Mouse (Mus musculus) forebrain, embryonic 11.5 days (tissue): ENCODE measurements around the gene Rex1bd. TPM values are rescaled to one million over a fixed set of nuclear protein-coding genes. Genes with fewer than 3 reads are reported as not detected.

ENCODE experiments used
- ATAC-seq: fragments of 200-750 bp; cut with Nextera tagmentation; replicated peaks from 2 replicates; pipeline ENCODE4 v1.8.0; 2017; ENCODE audit warnings: moderate TSS enrichment; ENCODE audit not compliant: low FRiP score
- DNase-seq: peaks from one replicate; pipeline ENCODE4 v3.0.0-alpha.2; 2017; ENCODE audit warnings: low spot score
- H3K27ac ChIP-seq: fragments of 300-500 bp; sonication (generic); 2 replicates; pipeline ENCODE4 v1.5.1; 2014; ENCODE audit warnings: low read depth, low read length
- H3K27me3 ChIP-seq: fragments of 300-500 bp; sonication (generic); 2 replicates; pipeline ENCODE4 v1.6.1; 2014; ENCODE audit warnings: mild to moderate bottlenecking, low read length, mixed read lengths; ENCODE audit not compliant: control insufficient read depth, insufficient read depth
- H3K36me3 ChIP-seq: fragments of 300-500 bp; sonication (generic); 2 replicates; pipeline ENCODE4 v1.6.1; 2014; ENCODE audit warnings: mild to moderate bottlenecking, low read length, moderate library complexity, mixed read lengths; ENCODE audit not compliant: control insufficient read depth, insufficient read depth
- H3K4me1 ChIP-seq: fragments of 300-500 bp; sonication (generic); replicated peaks from 2 replicates; pipeline ENCODE4 v1.6.1; 2014; ENCODE audit warnings: low read length, mixed read lengths; ENCODE audit not compliant: control insufficient read depth, insufficient read depth
- H3K4me2 ChIP-seq: fragments of 300-500 bp; sonication (generic); 2 replicates; pipeline ENCODE4 v1.6.1; 2014; ENCODE audit warnings: low read depth, mild to moderate bottlenecking, low read length, moderate library complexity, mixed read lengths; ENCODE audit not compliant: severe bottlenecking
- H3K4me3 ChIP-seq: fragments of 300-500 bp; sonication (generic); 2 replicates; pipeline ENCODE4 v1.5.1; 2014; ENCODE audit warnings: low read depth, low read length
- H3K9ac ChIP-seq: fragments of 300-500 bp; sonication (generic); 2 replicates; pipeline ENCODE4 v1.6.1; 2014; ENCODE audit warnings: low read length
- H3K9me3 ChIP-seq: fragments of 300-500 bp; sonication (generic); 2 replicates; pipeline ENCODE4 v1.6.1; 2016; ENCODE audit warnings: low read length, mixed read lengths; ENCODE audit not compliant: control insufficient read depth
- WGBS: fragments of 180-500 bp; shearing (Covaris S2); extraction: QIAGEN DNeasy Blood & Tissue Kit; methylation state at CpG from one replicate; pipeline ENCODE4 v1.1.7; 2014; 5-methylcytosine and 5-hydroxymethylcytosine counted together
- polyA plus RNA-seq: library from polyadenylated mRNA; unstranded; fragments of >200 nt; fragmentation: Nextera tagmentation; extraction: Ambion mirVana; gene quantifications from 2 replicates; pipeline ENCODE4 v1.2.1, GENCODE M21; 2014

Gene Rex1bd
- polyA plus RNA-seq, 1 experiment from 2014 or later, result 113 TPM

GRCm38 (mm10) chr8:70535221-70535620 is 28.7 kb upstream of the Rex1bd start:
- Histone ChIP-seq H3K27me3 (no peaks in the 10 kb centered on the region), H3K4me3 (no peak overlapping the region), H3K4me1 (peaks cover 2% of the 10 kb centered on the region; the same call in 1 of the 2 replicates), H3K27ac (no peak overlapping the region), H3K9ac (no peak overlapping the region), H3K9me3 (no peaks in the 10 kb centered on the region), H3K4me2 (no peak overlapping the region), H3K36me3 (peaks cover 4% of the 10 kb centered on the region; the same call in 1 of the 2 replicates)
- 91% methylated on average over 3 of the region's 3 CpGs for WGBS
- DNase-seq, result no peak
- no peak for ATAC-seq

- H3K4me1 ChIP-seq, result 0 out of 2 replicates have a peak, but pooled peaks cover 2% of the 10 kb centered on the region
- no peak overlapping the region for H3K27ac ChIP-seq
- no peak for DNase-seq
- H3K9me3 ChIP-seq, result no peaks in the 10 kb centered on the region
- no peak for ATAC-seq
- no peak overlapping the region for H3K4me3 ChIP-seq
- H3K9ac ChIP-seq, result no peak overlapping the region
- peaks cover 4% of the 10 kb centered on the region; the same call in 1 of the 2 replicates for H3K36me3 ChIP-seq
- 96% methylated on average over 12 of the region's 12 CpGs for WGBS
- no peak overlapping the region for H3K4me2 ChIP-seq
- no peaks in the 10 kb centered on the region for H3K27me3 ChIP-seq
Observed at GRCm38 (mm10) chr8:70534281-70534680, 27.7 kb upstream of the Rex1bd start.

GRCm38 (mm10) chr8:70530314-70530713 is 23.8 kb upstream of the Rex1bd start:
- Histone ChIP-seq H3K27ac (no peak overlapping the region), H3K27me3 (no peaks in the 10 kb centered on the region), H3K4me3 (no peak overlapping the region), H3K9ac (no peak overlapping the region), H3K9me3 (no peaks in the 10 kb centered on the region), H3K4me1 (0 out of 2 replicates have a peak, but pooled peaks cover 7% of the 10 kb centered on the region), H3K4me2 (no peak overlapping the region), H3K36me3 (peaks cover 4% of the 10 kb centered on the region; the same call in 1 of the 2 replicates)
- DNase-seq (no peak), ATAC-seq (no peak)
- 91% methylated on average over 2 of the region's 2 CpGs for WGBS

- H3K9ac ChIP-seq, result no peak overlapping the region
- WGBS, result 98% methylated on average over 3 of the region's 3 CpGs
- no peaks in the 10 kb centered on the region for H3K9me3 ChIP-seq
- peaks cover 4% of the 10 kb centered on the region; the same call in 1 of the 2 replicates for H3K36me3 ChIP-seq
- no peak overlapping the region for H3K4me2 ChIP-seq
- no peak overlapping the region for H3K27ac ChIP-seq
- no peaks in the 10 kb centered on the region for H3K27me3 ChIP-seq
- H3K4me3 ChIP-seq, result no peak overlapping the region
- DNase-seq (no peak), ATAC-seq (no peak)
- 0 out of 2 replicates have a peak, but pooled peaks cover 7% of the 10 kb centered on the region for H3K4me1 ChIP-seq
Observed at GRCm38 (mm10) chr8:70529741-70530161, 23.2 kb upstream of the Rex1bd start.

- 0 out of 2 replicates have a peak, but pooled peaks cover 7% of the 10 kb centered on the region for H3K4me1 ChIP-seq
- H3K27ac ChIP-seq, result no peak overlapping the region
- no peak overlapping the region for H3K4me2 ChIP-seq
- peaks cover 4% of the 10 kb centered on the region; the same call in 1 of the 2 replicates for H3K36me3 ChIP-seq
- DNase-seq, result no peak
- no peak overlapping the region for H3K4me3 ChIP-seq
- 86% methylated on average over 5 of the region's 5 CpGs for WGBS
- H3K9me3 ChIP-seq, result no peaks in the 10 kb centered on the region
- no peak overlapping the region for H3K9ac ChIP-seq
- H3K27me3 ChIP-seq, result no peaks in the 10 kb centered on the region
- no peak for ATAC-seq
Observed at GRCm38 (mm10) chr8:70529299-70529698, 22.7 kb upstream of the Rex1bd start.

DNA sequence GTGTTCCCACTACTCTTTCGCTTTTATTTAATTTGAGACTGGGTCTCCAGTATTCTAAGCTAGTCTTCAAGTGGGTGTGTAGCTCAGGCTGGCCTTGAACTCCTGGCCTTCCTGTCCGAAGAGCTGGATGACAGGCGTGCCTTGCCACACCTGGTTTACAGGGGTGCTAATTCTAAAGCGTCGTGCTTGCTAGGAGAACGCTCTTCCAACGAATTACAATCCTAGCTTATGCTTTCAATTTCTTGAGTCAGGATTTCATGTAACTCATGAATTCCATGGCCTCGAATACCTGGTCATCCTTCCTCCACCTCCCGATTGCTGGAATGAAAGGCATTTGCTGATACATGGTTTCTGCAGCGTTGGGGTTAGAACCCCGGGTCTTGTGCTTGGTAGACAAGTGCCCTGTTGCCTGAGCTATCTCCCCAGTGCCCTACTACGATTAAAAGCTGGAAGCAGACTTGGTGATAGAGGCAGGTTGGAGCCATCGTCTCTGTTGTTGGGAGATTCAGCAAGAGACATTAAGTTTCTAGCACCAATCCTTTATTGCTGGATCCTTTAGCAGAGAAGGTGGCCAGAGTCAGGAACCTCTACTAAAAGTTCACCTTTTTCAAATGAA is 21.7 kb upstream of the Rex1bd start:
- peaks cover 4% of the 10 kb centered on the region; the same call in 1 of the 2 replicates for H3K36me3 ChIP-seq
- 0 out of 2 replicates have a peak, but pooled peaks cover 7% of the 10 kb centered on the region for H3K4me1 ChIP-seq
- peak overlapping the region; percentile 86 for H3K4me2 ChIP-seq
- peak overlapping the region; percentile 95 for H3K9ac ChIP-seq
- no peaks in the 10 kb centered on the region for H3K9me3 ChIP-seq
- DNase-seq (no peak), ATAC-seq (no peak)
- H3K27ac ChIP-seq, result peak overlapping the region; percentile 72; the same call in 1 of the 2 replicates
- 35% methylated on average over 13 of the region's 13 CpGs for WGBS
- H3K4me3 ChIP-seq, result peak overlapping the region; percentile 90
- no peaks in the 10 kb centered on the region for H3K27me3 ChIP-seq

- under 1% methylated on average over 53 of the region's 61 CpGs for WGBS
- H3K4me3 ChIP-seq, result peak within 1 kb of the TSS; percentile 90
- ATAC-seq, result peak; percentile 93
- peak within 1 kb of the TSS; percentile 72; the same call in 1 of the 2 replicates for H3K27ac ChIP-seq
- peak within 1 kb of the TSS; percentile 86 for H3K4me2 ChIP-seq
- H3K36me3 ChIP-seq, result peaks cover 4% of the 10 kb centered on the region; the same call in 1 of the 2 replicates
- DNase-seq, result peak; percentile 99
- 0 out of 2 replicates have a peak, but pooled peaks cover 7% of the 10 kb centered on the region for H3K4me1 ChIP-seq
- peak within 1 kb of the TSS; percentile 95 for H3K9ac ChIP-seq
- no peaks in the 10 kb centered on the region for H3K9me3 ChIP-seq
- H3K27me3 ChIP-seq, result no peaks in the 10 kb centered on the region
Observed at GRCm38 (mm10) chr8:70527512-70528181, 21.1 kb upstream of the Rex1bd start, which contains the start of the genes Fkbp8 and Kxd1. Gene Fkbp8, plus strand, starts transcription at chr8:70527724. Gene Kxd1, minus strand, starts transcription at chr8:70527956.

DNA sequence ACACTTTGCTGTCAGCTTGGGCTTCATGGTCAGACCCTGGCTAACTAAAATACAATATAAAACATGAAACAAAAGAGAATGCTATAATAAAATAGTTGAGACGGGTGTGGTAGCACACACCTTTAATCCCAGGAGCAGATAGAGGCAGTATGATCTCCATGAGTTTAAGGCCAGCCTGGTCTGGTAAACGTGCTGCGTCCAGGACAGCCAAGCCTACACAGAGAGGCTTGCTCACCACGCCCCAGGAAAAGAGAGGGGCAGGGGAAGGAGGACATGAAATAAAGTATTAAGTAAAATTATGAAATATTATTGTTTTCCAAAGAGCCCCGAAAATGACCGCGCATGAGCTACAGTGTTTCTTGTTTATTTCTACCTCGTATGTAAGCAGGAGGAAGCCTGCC is 20.6 kb upstream of the Rex1bd start:
- Histone ChIP-seq H3K4me3 (peak overlapping the region; percentile 90), H3K9ac (peak overlapping the region; percentile 95), H3K9me3 (no peaks in the 10 kb centered on the region), H3K4me2 (peak overlapping the region; percentile 86), H3K36me3 (peaks cover 4% of the 10 kb centered on the region; the same call in 1 of the 2 replicates), H3K4me1 (peaks cover 10% of the 10 kb centered on the region), H3K27me3 (no peaks in the 10 kb centered on the region), H3K27ac (no peak overlapping the region)
- DNase-seq, result no peak
- ATAC-seq, result no peak
- 4% methylated on average over 8 of the region's 8 CpGs for WGBS
